Mouse (Mus musculus): ENCODE results near the gene Prop1. TPM values are rescaled to one million over a fixed set of nuclear protein-coding genes. Genes with fewer than 3 reads are reported as not detected.
A peak's percentile ranks its signal among the peaks of the same experiment; 100 is the strongest.

The Prop1 gene
- total RNA-seq, 2 experiments from 2014 or later: not detected

GRCm38 (mm10) chr11:50931021-50931420 lies 22.5 kb downstream of the Prop1 start:
- Histone ChIP-seq H3K4me3 (peak overlapping the region; percentile 89), H3K27ac (peak overlapping the region; percentile 86)
- TF ChIP-seq CTCF (IDR thresholded peaks at IDR 0.05): no peak
- intact Hi-C loops (cut with DNase I): loop anchor here (1.0 to 5.0 kb wide), 2 partner anchors 104 to 128 kb away; partner anchors contain the start of genes Zfp354a and Zfp354c
- DNase-seq: no peak

- no peak for TF ChIP-seq CTCF (IDR thresholded peaks at IDR 0.05)
- Histone ChIP-seq H3K27ac (peak overlapping the region; percentile 86; the same call in 1 of the 2 replicates), H3K4me3 (peak overlapping the region; percentile 89)
- DNase-seq: no peak
- intact Hi-C loops (cut with DNase I): loop anchor here (1.0 to 5.0 kb wide), 2 partner anchors 103 to 129 kb away; partner anchors contain the start of genes Zfp354a and Zfp354c
Observed at GRCm38 (mm10) chr11:50930469-50931014, 23.0 kb downstream of the Prop1 start.

GRCm38 (mm10) chr11:50915671-50916320 lies 37.8 kb downstream of the Prop1 start, which contains the start of gene Zfp2:
Zfp2 (minus strand) TSS chr11:50916165.
- Histone ChIP-seq H3K27ac (peak within 1 kb of the TSS; percentile 89), H3K4me3 (peak within 1 kb of the TSS; percentile 94)
- peak; percentile 82 for TF ChIP-seq CTCF (IDR thresholded peaks at IDR 0.05)
- DNase-seq: peak; percentile 96
- intact Hi-C loops (cut with DNase I): loop anchor here (1.0 kb wide), 1 partner anchor 74 kb away; the partner anchor contains the start of gene Zfp879

GRCm38 (mm10) chr11:50914461-50914860 lies 39.1 kb downstream of the Prop1 start:
- no peak for DNase-seq
- intact Hi-C loops (cut with DNase I): no loop called here
- TF ChIP-seq CTCF (IDR thresholded peaks at IDR 0.05): no peak
- Histone ChIP-seq H3K4me3 (no peak overlapping the region), H3K27ac (no peak overlapping the region)

- no peak for TF ChIP-seq CTCF (IDR thresholded peaks at IDR 0.05)
- Histone ChIP-seq H3K27ac (no peak overlapping the region), H3K4me3 (no peak overlapping the region)
- intact Hi-C loops (cut with DNase I): no loop called here
- DNase-seq: no peak
Observed at GRCm38 (mm10) chr11:50913301-50913700, 40.3 kb downstream of the Prop1 start.

GRCm38 (mm10) chr11:50908136-50908535 lies 45.4 kb downstream of the Prop1 start:
- intact Hi-C loops (cut with DNase I): no loop called here
- no peak for DNase-seq
- Histone ChIP-seq H3K4me3 (no peak overlapping the region), H3K27ac (no peak overlapping the region)
- TF ChIP-seq CTCF (IDR thresholded peaks at IDR 0.05): no peak

Other genes with a start within 250 kb of the Prop1 start
- gene Zfp354c, start 126.0 kb downstream of the Prop1 start, total RNA-seq (2021): 1 to 10 TPM; 3.6 to 4.5 TPM
- 1 to 10 TPM; 1.6 to 2.6 TPM for gene Zfp879, start 112.2 kb downstream of the Prop1 start, total RNA-seq (2021)
- gene Grm6, start 103.1 kb downstream of the Prop1 start, total RNA-seq (2021): not detected
- gene Zfp454, start 66.1 kb downstream of the Prop1 start, total RNA-seq (2021): 1 to 10 TPM; 1.9 to 3.2 TPM
- 1 to 10 TPM; 4.4 to 5.5 TPM for gene Zfp2, start 37.6 kb downstream of the Prop1 start, total RNA-seq (2021)
- gene Zfp354b, start 22.1 kb downstream of the Prop1 start, total RNA-seq (2021): 1 to 10 TPM; 1.9 to 2.4 TPM
- gene 4933414I15Rik, start 10.0 kb downstream of the Prop1 start, total RNA-seq (2021): not detected
- not detected for gene Olfr1378, start 12.8 kb upstream of the Prop1 start, total RNA-seq (2021)
- gene Olfr1377, start 28.2 kb upstream of the Prop1 start, total RNA-seq (2021): not detected
- gene Olfr51, start 49.8 kb upstream of the Prop1 start, total RNA-seq (2021): not detected
- not detected for gene Olfr54, start 60.5 kb upstream of the Prop1 start, total RNA-seq (2021)
- gene Olfr1375, start 94.3 kb upstream of the Prop1 start, total RNA-seq (2021): not detected
- 1 to 10 TPM; 4.2 to 4.5 TPM for gene Zfp354a, start 105.5 kb upstream of the Prop1 start, total RNA-seq (2021)

Data from gastrocnemius, adult 2 months (tissue).